Mouse (Mus musculus) liver, embryonic 12.5 days (tissue): ENCODE measurements at regions not wholly inside any gene's neighbourhood (a gene's known extent, or its start where the extent isn't known, plus 50 kb on each side); places are given as distances from the start of the nearest gene placed in this dataset.

ENCODE experiments used
- ATAC-seq: fragments of 200-750 bp; cut with Nextera tagmentation; 2 replicates; pipeline ENCODE4 v1.8.0; 2017; ENCODE audit warnings: moderate number of reproducible peaks, mild to moderate bottlenecking, moderate library complexity
- H3K27ac ChIP-seq: fragments of 300-500 bp; sonication (generic); 2 replicates; pipeline ENCODE4 v1.5.1; 2016; ENCODE audit warnings: mild to moderate bottlenecking
- H3K27me3 ChIP-seq: fragments of 300-500 bp; sonication (generic); replicated peaks from 2 replicates; pipeline ENCODE4 v1.6.1; 2016; ENCODE audit warnings: mild to moderate bottlenecking, moderate library complexity
- H3K36me3 ChIP-seq: fragments of 300-500 bp; sonication (generic); 2 replicates; pipeline ENCODE4 v1.6.1; 2016; ENCODE audit warnings: mild to moderate bottlenecking, moderate library complexity
- H3K4me1 ChIP-seq: fragments of 300-500 bp; sonication (generic); 2 replicates; pipeline ENCODE4 v1.6.1; 2016
- H3K4me2 ChIP-seq: fragments of 300-500 bp; sonication (generic); 2 replicates; pipeline ENCODE4 v1.6.1; 2016; ENCODE audit warnings: mild to moderate bottlenecking, moderate library complexity
- H3K4me3 ChIP-seq: fragments of 300-500 bp; sonication (generic); 2 replicates; pipeline ENCODE4 v1.5.1; 2016; ENCODE audit warnings: mild to moderate bottlenecking, moderate library complexity
- H3K9ac ChIP-seq: fragments of 300-500 bp; sonication (generic); 2 replicates; pipeline ENCODE4 v1.6.1; 2016; ENCODE audit warnings: mild to moderate bottlenecking, moderate library complexity
- H3K9me3 ChIP-seq: fragments of 300-500 bp; sonication (generic); replicated peaks from 2 replicates; pipeline ENCODE4 v1.6.1; 2016; ENCODE audit warnings: mild to moderate bottlenecking, moderate library complexity
- WGBS: fragments of 180-500 bp; shearing (Covaris S2); methylation state at CpG from one replicate; pipeline ENCODE4 v1.1.7; 2016; ENCODE audit not compliant: insufficient replicate concordance; 5-methylcytosine and 5-hydroxymethylcytosine counted together

DNA sequence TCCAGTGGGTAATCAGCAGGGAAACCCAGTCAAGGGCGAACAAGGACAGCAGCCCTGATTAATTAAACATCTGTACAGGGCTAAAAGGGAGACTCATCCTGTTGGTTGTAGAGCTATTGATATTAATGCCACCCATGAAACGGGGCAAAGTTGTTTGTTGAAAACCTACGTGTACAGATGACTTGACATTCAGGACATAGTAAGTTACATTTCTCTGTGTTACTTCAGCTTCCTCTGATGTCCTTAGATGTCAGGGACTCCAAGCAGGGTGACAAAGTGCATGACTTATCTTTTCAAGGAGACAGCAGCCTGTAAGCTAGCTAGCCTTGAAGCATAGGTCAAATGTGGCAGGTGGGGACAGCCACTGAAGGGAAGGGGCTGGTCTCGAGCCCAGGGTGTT is 390.5 kb downstream of the Ccdc171 start:
- Histone ChIP-seq H3K27me3 (no peaks in the 10 kb centered on the region), H3K9ac (no peak overlapping the region), H3K36me3 (no peaks in the 10 kb centered on the region), H3K4me1 (no peaks in the 10 kb centered on the region), H3K4me2 (no peak overlapping the region), H3K4me3 (no peak overlapping the region), H3K27ac (no peak overlapping the region), H3K9me3 (no peaks in the 10 kb centered on the region)
- no peak for ATAC-seq
- WGBS = 51% methylated on average over 4 of the region's 4 CpGs

- Histone ChIP-seq H3K9ac (no peak overlapping the region), H3K4me2 (no peak overlapping the region), H3K36me3 (no peaks in the 10 kb centered on the region), H3K9me3 (no peaks in the 10 kb centered on the region), H3K27ac (no peak overlapping the region), H3K4me1 (no peaks in the 10 kb centered on the region), H3K4me3 (no peak overlapping the region), H3K27me3 (no peaks in the 10 kb centered on the region)
- WGBS = 26% methylated on average over 4 of the region's 4 CpGs
- ATAC-seq = no peak
Observed at GRCm38 (mm10) chr4:83917009-83917408, 391.7 kb downstream of the Ccdc171 start.

GRCm38 (mm10) chr4:83918093-83918492 is 392.7 kb downstream of the Ccdc171 start:
- Histone ChIP-seq H3K4me3 (no peak overlapping the region), H3K9ac (no peak overlapping the region), H3K36me3 (no peaks in the 10 kb centered on the region), H3K9me3 (no peaks in the 10 kb centered on the region), H3K4me1 (no peaks in the 10 kb centered on the region), H3K27ac (no peak overlapping the region), H3K4me2 (no peak overlapping the region), H3K27me3 (no peaks in the 10 kb centered on the region)
- ATAC-seq = no peak
- WGBS = 64% methylated on average over 3 of the region's 3 CpGs

GRCm38 (mm10) chr4:83919041-83919440 is 393.7 kb downstream of the Ccdc171 start:
- Histone ChIP-seq H3K4me1 (no peaks in the 10 kb centered on the region), H3K9me3 (no peaks in the 10 kb centered on the region), H3K4me3 (no peak overlapping the region), H3K27me3 (no peaks in the 10 kb centered on the region), H3K9ac (no peak overlapping the region), H3K36me3 (no peaks in the 10 kb centered on the region), H3K4me2 (no peak overlapping the region), H3K27ac (no peak overlapping the region)
- 64% methylated on average over 1 of the region's 1 CpGs for WGBS
- ATAC-seq = no peak

DNA sequence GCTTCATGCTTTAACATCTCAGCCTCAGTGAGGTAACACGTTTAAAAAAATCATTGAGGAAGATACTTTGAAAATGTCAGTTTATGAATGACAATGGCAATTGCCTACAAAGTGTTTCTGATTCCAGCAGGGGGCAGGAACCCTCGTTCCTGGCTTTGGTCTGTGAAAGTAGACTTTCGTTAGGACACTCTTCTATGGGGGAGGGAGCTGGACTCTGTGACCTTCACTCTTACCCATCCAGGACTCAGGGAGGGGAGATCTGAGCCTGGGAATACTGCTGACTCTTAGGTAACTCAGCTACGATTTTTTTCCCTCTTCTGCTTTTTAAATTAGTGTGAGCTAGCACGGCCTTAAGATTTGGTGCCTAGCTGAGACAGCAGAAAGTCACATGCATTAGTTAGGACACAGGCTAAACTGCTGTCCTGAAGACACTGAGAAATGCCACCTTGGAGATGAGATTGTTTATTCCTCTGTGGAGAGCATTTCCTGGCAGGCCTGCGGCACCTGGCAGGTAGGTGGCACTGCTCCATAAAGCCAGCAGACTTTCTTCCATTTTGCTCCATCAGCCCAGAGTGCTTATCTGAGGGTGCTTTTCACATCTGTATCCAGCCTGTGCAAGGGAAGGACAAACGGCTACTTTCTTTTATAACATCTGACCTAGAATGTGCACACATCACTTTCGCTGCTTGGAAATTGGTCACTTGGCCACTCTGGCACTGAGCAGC is 399.9 kb downstream of the Ccdc171 start:
- H3K4me1 ChIP-seq = no peaks in the 10 kb centered on the region
- no peak overlapping the region for H3K4me3 ChIP-seq
- no peak overlapping the region for H3K27ac ChIP-seq
- no peaks in the 10 kb centered on the region for H3K9me3 ChIP-seq
- ATAC-seq = no peak
- no peak overlapping the region for H3K4me2 ChIP-seq
- 58% methylated on average over 8 of the region's 8 CpGs for WGBS
- no peaks in the 10 kb centered on the region for H3K36me3 ChIP-seq
- no peaks in the 10 kb centered on the region for H3K27me3 ChIP-seq
- H3K9ac ChIP-seq = no peak overlapping the region

- H3K27me3 ChIP-seq = no peaks in the 10 kb centered on the region
- H3K4me3 ChIP-seq = no peak overlapping the region
- 61% methylated on average over 11 of the region's 11 CpGs for WGBS
- no peak for ATAC-seq
- no peak overlapping the region for H3K4me2 ChIP-seq
- no peaks in the 10 kb centered on the region for H3K9me3 ChIP-seq
- no peak overlapping the region for H3K27ac ChIP-seq
- H3K4me1 ChIP-seq = no peaks in the 10 kb centered on the region
- H3K9ac ChIP-seq = no peak overlapping the region
- H3K36me3 ChIP-seq = no peaks in the 10 kb centered on the region
Observed at GRCm38 (mm10) chr4:83926195-83926731, 400.9 kb downstream of the Ccdc171 start.

DNA sequence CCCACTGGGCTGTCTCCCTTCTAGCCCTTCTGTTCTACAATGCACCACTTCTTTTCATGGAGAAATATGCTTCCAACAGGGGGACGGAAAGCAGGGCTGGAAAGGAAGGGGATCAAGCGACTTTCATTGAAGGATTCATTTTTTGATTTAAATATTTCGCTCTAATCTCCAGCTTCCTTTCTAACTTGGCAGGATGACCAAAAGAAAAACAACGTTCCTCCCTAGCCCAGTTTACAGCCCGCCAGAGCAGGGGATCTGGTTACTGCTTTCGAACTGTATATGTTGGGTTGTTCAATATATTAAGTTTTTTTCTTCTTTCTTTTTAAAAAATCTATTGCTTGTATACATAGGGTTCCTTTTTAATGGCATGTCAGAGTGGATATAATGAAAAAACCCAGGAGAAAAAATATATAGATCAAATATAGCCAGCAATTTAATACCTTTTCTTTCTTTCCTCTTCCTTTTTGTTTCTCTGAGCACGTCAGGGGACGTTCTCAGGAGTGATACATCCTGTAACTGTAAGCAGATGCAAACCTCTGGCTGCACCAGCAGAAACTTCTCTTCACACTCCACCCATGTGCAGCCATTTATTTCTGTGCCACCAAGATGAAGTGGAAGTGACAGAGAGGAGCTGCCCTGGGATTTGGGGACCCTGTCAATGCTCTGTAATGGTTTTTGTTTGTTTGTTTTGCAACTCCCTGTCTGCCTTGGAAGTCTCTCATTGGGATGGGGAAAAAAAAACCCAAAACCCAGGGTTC is 406.7 kb downstream of the Ccdc171 start:
- 66% methylated on average over 8 of the region's 8 CpGs for WGBS

GRCm38 (mm10) chr4:83941693-83942092 is 416.3 kb downstream of the Ccdc171 start:
- Histone ChIP-seq H3K9ac (no peak overlapping the region), H3K4me3 (no peak overlapping the region), H3K27ac (no peak overlapping the region), H3K4me2 (no peak overlapping the region), H3K27me3 (no peaks in the 10 kb centered on the region), H3K36me3 (no peaks in the 10 kb centered on the region), H3K4me1 (no peaks in the 10 kb centered on the region), H3K9me3 (no peaks in the 10 kb centered on the region)
- WGBS = 50% methylated on average over 9 of the region's 9 CpGs
- ATAC-seq = no peak

More for the DNA sequence above, 406.7 kb downstream of the Ccdc171 start:
- Histone ChIP-seq H3K4me2 (no peak overlapping the region), H3K9ac (no peak overlapping the region), H3K4me1 (no peaks in the 10 kb centered on the region), H3K9me3 (no peaks in the 10 kb centered on the region), H3K27ac (no peak overlapping the region), H3K4me3 (no peak overlapping the region), H3K27me3 (no peaks in the 10 kb centered on the region), H3K36me3 (no peaks in the 10 kb centered on the region)
- no peak for ATAC-seq

- no peak overlapping the region for H3K4me3 ChIP-seq
- no peaks in the 10 kb centered on the region for H3K36me3 ChIP-seq
- H3K27ac ChIP-seq = no peak overlapping the region
- H3K4me1 ChIP-seq = no peaks in the 10 kb centered on the region
- ATAC-seq = no peak
- H3K9ac ChIP-seq = no peak overlapping the region
- WGBS = 68% methylated on average over 2 of the region's 2 CpGs
- H3K4me2 ChIP-seq = no peak overlapping the region
- no peaks in the 10 kb centered on the region for H3K27me3 ChIP-seq
- H3K9me3 ChIP-seq = no peaks in the 10 kb centered on the region
Observed at GRCm38 (mm10) chr4:83949612-83950011, 424.3 kb downstream of the Ccdc171 start.

DNA sequence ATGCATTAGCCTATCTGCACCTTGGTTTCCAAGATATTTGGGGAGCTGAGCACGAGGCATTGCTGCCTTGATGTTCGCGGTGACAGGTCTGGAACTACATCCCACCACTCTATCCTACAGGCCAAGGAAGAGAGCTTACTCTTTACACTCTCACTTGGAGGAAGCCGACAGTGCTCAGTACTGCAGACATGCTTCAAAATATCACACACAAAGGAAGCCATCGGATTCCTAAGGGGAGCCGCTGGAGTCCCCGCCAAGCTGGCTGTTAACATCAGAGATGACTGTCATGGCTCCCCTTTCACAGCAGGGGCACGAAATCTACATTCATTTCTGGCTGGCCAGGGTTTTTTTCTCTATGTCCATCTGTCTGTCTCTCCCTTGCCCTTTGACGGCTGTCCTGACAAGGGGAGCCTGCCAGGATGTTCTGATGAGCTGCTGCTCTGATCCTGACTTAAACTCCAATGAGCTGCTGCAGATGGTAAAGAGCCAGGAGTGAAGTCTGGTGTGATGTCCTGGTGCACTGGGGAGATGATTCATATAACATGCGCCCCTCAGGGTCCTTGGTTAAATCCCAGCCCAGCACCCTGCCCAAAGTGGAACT is 425.6 kb downstream of the Ccdc171 start:
- H3K4me1 ChIP-seq = no peaks in the 10 kb centered on the region
- H3K36me3 ChIP-seq = no peaks in the 10 kb centered on the region
- no peaks in the 10 kb centered on the region for H3K27me3 ChIP-seq
- H3K4me2 ChIP-seq = no peak overlapping the region
- no peak for ATAC-seq
- H3K9me3 ChIP-seq = no peaks in the 10 kb centered on the region
- WGBS = 59% methylated on average over 10 of the region's 10 CpGs
- H3K9ac ChIP-seq = no peak overlapping the region
- no peak overlapping the region for H3K4me3 ChIP-seq
- H3K27ac ChIP-seq = no peak overlapping the region

- no peak overlapping the region for H3K4me2 ChIP-seq
- 73% methylated on average over 12 of the region's 12 CpGs for WGBS
- H3K27ac ChIP-seq = no peak overlapping the region
- ATAC-seq = no peak
- H3K27me3 ChIP-seq = no peaks in the 10 kb centered on the region
- H3K4me1 ChIP-seq = no peaks in the 10 kb centered on the region
- no peaks in the 10 kb centered on the region for H3K36me3 ChIP-seq
- no peak overlapping the region for H3K4me3 ChIP-seq
- H3K9me3 ChIP-seq = no peaks in the 10 kb centered on the region
- no peak overlapping the region for H3K9ac ChIP-seq
Observed at GRCm38 (mm10) chr4:83956252-83956904, 431.0 kb downstream of the Ccdc171 start.

GRCm38 (mm10) chr4:83957217-83957692 is 431.9 kb downstream of the Ccdc171 start:
- no peak overlapping the region for H3K4me2 ChIP-seq
- no peak for ATAC-seq
- no peaks in the 10 kb centered on the region for H3K9me3 ChIP-seq
- H3K27me3 ChIP-seq = no peaks in the 10 kb centered on the region
- no peaks in the 10 kb centered on the region for H3K36me3 ChIP-seq
- H3K27ac ChIP-seq = no peak overlapping the region
- H3K4me3 ChIP-seq = no peak overlapping the region
- H3K4me1 ChIP-seq = no peaks in the 10 kb centered on the region
- H3K9ac ChIP-seq = no peak overlapping the region
- 70% methylated on average over 5 of the region's 5 CpGs for WGBS
